Mouse (Mus musculus) heart, adult 2 months (tissue): ENCODE measurements around the gene Tyrobp.

Experiments used
- CTCF ChIP-seq: fragments of 200-600 bp; IDR thresholded peaks from 2 replicates; pipeline ENCODE4 v1.8.1; 2022; ENCODE audit warnings: antibody characterized with exemption, mild to moderate bottlenecking, moderate library complexity
- POLR2A ChIP-seq: fragments of 200-500 bp; IDR thresholded peaks from 2 replicates; pipeline ENCODE4 v1.6.1; 2011; ENCODE audit warnings: mild to moderate bottlenecking, low read depth, low read length, control low read depth; ENCODE audit not compliant: insufficient read depth

GRCm38 (mm10) chr7:30419561-30420499 is 6.3 kb downstream of the Tyrobp start, which contains the start of gene Hcst:
- TF ChIP-seq CTCF: no peak
- no peak for TF ChIP-seq POLR2A
